Mouse (Mus musculus) cerebellum, adult 18-20 months (tissue): ENCODE results near the gene Cuedc1.
"Not testable (repeated sequence)": the region's sequence is repeated elsewhere in the genome, so short reads cannot be mapped to it uniquely, and the experiment has no call there.

Experiments
- DNase-seq, 2 experiments: peaks; one replicate each; pipeline ENCODE4 v3.0.0; 2021

Cuedc1 gene

DNA sequence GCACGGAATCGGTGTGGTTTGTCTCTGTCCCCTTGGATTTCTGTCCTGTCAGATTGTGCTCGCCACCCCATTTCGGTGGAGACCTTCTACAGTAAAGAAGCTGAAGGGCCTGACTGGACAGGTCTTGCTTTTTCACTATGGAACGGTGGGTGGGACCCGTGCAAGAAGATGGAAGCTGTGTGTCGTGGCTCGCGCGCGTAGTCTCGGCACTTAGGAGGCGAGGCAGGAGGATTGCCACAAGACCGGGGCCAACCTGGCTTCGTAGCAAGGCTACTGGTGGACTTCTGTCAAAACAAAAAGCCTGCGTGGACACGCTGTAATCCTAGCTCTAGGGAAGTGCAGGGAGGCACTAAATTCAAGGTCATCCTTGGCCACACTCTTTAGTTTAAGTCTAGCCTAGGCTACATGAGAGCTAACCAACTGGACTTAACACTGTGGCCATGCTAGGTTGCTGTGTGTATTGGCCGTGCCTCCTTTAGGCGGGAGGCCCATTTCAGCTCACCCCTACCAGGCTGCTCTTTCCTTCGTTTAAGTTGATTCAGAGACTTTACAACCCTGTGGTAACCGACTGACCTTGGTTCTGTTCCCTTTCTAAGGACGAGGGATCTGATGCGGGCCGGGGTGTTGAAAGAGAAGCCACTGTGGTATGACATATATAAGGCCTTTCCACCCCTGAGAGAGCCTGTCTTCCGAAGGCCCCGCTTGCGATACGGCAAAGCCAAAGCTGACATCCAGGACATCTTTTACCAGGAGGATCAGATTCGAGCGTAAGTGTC is 106.9 kb downstream of the Cuedc1 start:
- no peak for DNase-seq

DNA sequence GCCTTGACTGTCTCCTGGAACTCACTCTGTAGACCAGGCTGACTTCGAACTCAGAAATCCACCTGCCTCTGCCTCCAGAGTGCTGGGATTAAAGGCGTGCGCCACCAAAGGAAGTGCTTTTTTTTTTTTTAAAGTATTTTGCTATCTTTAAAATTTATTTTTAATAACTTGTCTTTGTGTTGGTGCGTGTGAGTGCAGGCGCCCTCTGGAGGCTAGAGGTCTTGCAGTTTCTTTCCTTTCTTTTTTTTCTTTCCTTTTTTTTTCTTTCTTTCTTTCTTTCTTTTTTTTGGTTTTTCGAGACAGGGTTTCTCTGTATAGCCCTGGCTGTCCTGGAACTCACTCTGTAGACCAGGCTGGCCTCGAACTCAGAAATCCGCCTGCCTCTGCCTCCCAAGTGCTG is 108.7 kb downstream of the Cuedc1 start:
- not testable (repeated sequence) for DNase-seq

DNA sequence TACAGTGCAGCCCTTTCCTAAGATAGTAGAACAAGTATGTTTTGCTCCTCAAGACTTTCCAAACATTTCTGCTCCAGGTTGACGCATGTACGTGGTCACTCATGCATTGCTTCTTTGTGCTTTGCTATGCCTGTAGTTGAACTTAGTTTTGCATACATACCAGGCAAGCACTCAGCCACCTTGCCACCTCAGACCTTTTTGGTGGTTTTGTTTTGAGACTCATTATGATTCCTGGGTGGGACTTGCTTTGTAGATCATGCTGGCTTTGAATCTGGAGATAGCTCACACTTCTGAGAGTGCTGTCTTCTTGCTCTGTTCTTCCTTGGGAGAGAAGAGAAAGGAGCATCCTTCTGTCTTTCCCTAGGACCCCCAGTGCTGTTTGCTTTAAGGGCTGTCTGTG is 109.8 kb downstream of the Cuedc1 start:
- no peak for DNase-seq

DNA sequence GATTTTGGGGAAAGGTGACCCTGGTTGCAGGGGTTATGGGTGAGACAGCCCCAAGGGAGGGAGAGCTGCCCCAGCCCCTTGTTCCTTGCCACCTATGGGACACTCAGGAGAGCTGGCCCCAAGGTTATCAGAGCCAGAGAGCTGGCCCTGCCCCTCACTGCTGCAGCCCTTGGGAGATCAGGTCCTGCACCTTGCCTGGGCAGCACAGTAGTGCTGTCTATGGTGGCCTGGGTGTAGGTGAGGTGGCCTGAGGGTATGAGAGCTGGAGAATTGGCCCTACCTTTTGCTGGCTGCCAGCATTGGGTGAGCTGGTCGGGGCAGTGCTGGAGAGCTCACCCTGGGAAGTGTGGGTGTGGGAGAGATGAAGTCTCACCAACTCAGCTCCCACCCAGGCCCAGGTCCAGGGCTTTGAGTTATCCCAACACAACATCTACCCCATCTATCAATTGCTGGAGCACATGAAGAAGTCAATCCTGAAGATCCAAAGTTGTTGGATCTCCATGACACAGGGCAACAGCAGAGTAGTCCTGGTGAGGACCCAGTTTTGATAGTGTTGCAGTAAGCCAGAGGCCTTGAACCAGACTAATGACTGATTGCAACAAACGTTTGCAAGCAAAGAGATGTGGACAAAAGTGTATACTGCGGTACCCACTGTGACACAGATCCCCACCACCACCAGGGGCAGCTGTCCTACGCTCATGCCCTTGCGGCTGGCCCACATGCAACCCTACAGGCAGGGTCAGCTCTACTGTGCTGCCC is 114.1 kb downstream of the Cuedc1 start:
- no peak for DNase-seq

DNA sequence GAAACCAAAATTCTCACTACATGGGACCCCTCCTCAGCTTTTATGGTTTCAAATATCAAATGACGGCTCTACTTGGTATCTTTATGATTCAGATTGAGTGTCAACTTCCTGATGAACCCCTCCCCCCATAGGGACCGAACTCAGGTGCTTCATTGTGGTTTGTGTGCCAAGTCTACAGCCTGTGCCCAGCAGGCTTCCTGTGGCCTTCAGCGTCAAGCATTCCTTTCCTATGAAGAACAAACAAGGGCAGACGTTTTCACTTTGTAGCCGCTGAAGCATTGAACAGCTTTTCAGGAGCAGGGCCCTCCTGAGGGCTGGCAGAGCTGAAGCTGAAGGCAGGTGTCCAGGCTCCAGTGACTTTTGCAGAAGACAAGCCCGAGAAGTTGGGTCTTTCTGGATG is 115.9 kb downstream of the Cuedc1 start:
- DNase-seq = peak in 1 of 2 experiments; percentile 25

DNA sequence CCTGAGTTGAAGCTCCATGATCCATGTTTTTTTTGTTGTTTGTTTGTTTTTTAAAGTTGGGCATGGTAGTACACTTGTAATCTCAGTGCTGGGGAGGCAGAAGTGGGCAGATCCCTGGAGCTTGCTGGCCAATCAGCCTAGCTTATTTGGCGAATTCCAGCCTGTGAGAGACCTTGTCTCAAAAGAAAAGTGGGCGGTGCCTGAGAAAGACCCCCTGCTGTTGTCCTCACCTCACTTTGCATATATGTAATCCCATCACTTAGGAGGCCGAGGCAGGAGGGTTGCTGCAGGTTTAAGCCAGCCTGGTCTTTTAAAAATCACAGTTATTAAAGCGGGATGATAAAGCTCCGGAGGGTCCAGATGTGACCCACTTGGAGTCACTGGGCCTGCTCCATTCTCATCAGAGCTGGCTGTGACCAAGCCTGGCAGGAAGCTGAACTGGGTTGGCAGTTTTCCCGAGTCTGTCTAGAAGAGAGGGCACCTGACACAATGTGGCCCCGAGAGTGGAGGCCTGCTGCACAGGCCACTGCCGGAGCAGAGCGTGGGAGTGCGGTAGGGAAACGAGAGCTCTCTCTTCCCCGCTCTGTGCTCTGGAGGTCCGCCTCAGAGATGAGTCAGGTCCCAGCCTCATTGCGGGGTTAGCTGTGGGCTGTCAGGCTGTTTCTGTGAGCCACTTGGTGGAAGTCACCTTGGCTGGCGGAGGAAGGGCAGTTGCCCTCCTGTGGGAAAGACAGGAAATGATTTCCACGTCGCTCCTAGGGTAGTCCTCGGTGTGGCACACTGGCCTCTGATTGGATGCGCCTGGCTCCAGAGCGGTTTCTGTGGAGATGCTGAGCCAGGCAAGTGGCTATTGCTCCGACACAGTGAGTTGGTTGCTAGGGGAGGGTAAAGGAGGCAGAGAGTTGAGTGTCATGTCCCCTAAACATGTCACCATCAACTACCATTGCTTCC is 117.3 kb downstream of the Cuedc1 start:
- DNase-seq = peak; percentile 79 to 87

DNA sequence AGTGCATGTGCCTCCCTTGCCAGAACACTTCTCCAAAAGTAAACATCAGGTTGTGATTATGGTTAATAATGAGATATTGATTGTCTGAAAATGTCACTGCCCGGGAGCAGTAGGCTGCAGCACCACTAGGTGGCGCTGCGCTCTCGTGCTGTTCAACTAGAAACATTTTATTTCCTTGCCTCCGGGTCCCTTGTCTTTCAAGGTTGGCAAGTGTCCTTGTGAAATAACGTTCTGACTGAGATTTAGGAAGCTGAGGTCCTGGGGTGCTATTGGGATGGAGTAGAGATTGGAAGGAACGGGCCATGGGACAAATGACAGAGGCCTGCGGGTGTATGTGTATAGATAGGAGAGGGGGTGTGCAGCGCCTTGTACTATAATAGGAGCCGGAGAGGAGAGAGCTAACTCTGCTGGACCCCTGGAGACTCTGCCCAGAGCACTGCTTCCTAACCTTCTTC is 118.4 kb downstream of the Cuedc1 start:
- DNase-seq = peak; percentile 64 to 86

DNA sequence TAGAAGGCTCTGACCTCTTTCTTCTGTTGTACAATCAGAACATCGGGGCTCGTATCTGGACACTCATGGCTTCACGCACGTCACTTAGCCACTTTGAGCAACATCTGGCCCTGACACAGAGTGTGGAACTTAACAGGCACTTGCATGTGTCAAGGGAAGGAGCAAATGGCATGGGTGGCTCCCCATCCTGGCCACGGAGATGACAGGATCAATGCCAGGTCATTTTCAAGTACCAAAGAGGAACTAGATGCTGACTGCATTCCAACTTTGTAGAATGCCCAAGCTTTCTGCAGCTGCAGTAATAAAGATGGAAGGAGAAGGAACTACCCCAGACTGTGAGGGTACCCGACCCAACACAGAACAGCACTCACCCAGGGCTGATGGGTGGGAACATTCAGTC is 120.3 kb downstream of the Cuedc1 start:
- no peak for DNase-seq

DNA sequence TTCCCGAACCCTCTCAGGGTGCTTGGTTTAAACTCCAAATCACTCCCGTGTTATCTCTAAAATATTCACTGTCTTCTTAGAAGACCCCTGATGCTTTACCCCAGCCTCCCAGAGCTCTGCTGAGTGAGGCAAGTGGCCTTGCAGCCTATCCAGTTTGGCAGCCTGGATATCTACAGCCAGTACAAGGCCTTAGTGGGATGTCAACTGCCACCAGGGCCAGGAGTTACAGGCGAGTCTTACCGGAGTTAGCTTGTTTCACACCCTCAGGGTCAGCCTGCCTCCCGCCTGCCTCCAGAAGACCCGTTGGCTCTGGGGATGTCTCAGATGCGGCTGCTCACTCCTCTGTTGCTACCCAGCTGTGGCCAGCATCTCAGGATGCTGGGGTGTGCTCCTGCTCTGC is 120.7 kb downstream of the Cuedc1 start:
- no peak for DNase-seq

DNA sequence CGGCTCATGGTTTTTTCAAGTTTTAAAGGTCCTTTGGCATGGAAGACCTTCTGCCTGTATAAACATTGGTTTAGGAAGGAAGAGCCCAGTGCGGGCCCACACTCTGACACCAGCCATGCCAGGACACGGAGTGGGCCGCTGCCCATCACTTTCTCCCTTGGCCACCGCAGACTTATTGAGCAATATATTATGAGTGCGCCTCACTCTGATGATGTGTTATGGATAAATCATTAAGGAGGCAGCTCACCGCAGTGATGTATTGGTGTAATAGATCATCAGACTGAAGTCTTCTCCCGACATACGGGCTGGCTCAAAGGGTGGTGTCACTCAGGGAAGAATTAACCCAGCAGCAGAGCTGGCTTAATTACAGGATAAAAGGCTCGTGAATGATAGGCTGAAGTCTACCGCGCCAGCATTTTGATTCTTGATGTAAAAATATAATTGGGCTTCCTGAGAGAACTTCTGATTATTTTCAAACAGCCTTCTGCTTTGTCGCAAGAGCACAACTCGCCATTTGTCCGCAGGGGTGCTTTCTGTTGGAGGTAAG is 124.1 kb downstream of the Cuedc1 start:
- DNase-seq = no peak

DNA sequence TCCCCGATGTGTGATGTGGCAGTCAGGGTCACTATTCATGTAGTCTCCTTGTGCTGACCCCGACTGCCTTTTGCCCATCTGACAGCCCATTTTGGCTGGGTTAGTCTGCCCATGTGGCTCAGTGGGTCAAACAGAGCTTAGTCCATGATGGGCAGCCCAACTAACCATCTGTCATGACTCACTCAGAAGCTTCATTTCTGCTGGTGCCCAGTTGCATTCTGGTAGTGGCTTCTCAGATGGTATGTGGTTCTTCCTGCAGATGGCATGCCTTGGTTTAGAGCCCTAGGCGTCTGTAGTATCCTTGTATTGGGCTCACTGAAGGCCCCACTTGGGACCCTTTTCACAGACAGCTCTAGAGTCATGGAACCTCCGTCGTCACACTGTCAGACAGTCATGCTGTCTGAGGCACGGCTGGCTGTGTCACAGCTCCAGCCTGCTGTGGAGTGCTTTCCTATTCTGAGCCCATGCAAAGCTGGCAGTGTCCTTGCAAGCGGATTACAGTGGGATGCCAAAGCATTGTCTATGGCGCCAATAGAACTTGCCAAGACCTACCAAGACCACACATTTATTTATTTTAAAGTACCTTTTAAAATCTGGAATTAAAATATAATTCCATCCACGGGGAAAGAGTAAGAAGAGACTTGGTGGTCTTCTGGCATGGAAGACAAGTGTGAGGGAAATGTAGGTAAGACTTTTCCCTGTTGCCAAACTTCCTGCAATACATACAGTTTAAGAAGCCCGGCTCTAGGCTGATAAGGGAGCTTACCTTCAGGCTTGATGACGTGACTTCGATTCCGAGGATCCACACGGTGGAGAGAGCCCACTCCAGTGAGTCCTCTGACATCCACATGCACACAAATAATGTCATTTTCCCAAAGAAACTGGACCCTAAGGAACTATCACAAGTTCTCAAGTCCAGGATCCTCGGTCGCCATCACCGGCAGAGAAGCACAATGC is 129.4 kb downstream of the Cuedc1 start:
- DNase-seq = peak; percentile 13 to 26

DNA sequence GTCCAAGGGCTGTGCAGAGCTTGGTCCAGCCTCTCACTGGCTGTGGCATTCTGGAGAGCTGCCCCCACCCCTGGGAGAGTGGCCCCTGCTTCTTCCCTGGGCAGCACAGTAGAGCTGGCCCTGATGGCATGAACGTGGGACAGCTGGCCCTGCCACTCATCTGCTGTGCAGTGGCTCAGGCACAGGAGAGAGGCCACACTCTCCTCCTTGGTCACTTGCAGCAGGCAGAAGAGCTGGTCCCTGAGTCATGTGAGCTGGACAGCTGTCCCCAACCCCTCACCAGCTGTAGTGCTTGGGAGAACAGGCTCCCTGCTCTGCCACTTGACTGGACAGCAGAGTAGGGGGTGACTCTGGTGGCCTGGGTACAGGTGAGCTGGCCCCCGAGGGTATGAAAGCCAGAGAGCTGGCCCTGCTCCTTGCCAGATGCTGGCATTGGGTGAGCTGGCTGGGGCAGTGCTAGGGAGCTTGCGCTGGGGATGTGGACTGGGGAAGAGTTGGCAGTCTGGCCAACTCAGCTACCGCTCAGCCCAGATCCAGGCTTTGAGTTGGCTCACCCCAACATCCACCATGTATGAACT is 133.4 kb downstream of the Cuedc1 start:
- no peak for DNase-seq

DNA sequence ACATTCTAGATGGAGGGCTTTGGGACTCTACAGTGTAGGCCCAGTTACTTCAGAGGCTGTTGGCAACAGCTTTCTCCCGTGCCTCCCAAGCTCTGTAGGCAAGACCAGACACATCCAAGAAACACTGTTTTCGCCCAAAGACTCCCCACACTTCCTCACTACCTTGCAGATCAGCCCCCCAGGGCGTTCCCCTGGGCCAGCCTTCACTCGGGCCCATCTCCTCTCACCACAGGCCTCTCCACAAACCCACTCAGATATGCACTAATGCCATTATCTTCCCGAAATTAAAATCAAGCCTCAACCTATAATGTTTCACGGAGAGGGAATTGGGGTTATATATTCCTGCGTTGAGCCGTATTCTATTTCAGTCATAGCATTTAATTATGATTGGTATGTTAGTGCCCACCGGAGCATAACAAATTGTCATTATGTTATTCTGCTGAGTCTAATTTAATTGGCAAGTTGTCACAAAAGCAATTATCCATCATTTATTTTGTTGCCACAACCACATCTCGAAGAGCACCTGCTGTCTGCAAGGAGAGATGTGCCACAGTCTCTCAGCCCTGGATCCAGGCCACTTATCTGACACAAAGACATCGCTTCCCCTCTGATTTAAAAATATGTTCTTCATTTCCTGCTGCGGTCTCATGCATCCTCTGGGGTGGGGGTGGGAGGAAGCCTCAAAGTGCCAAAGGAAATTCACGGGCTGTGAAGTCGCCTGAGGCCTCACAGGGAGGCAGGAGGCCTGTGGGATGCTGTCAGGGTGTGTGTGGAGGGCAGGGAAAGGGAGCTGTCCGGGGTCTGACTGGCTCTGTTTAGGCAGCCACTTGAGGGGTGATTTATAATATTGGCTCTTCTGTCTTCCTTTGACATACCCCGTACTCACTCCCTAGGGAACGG is 135.9 kb downstream of the Cuedc1 start:
- DNase-seq = no peak

DNA sequence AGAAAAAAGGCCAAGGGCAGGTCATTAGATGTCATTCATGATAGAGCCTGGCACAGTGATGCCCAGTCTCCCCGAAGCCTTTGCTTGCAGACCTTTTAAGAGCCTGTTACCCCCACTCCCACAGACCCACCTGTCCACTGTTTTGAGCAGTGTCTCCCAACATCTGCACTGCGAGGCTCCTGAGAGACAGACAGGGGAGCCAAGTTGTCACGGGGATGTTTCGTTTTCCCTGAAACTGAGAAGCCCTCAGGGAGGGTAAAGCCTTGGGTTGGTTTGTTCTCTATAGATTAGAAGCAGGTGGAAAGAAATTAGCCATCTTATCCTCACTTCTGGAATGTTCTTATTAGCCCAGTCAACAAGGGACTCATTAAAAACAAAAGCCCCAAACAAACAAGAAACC is 136.9 kb downstream of the Cuedc1 start:
- DNase-seq = no peak

DNA sequence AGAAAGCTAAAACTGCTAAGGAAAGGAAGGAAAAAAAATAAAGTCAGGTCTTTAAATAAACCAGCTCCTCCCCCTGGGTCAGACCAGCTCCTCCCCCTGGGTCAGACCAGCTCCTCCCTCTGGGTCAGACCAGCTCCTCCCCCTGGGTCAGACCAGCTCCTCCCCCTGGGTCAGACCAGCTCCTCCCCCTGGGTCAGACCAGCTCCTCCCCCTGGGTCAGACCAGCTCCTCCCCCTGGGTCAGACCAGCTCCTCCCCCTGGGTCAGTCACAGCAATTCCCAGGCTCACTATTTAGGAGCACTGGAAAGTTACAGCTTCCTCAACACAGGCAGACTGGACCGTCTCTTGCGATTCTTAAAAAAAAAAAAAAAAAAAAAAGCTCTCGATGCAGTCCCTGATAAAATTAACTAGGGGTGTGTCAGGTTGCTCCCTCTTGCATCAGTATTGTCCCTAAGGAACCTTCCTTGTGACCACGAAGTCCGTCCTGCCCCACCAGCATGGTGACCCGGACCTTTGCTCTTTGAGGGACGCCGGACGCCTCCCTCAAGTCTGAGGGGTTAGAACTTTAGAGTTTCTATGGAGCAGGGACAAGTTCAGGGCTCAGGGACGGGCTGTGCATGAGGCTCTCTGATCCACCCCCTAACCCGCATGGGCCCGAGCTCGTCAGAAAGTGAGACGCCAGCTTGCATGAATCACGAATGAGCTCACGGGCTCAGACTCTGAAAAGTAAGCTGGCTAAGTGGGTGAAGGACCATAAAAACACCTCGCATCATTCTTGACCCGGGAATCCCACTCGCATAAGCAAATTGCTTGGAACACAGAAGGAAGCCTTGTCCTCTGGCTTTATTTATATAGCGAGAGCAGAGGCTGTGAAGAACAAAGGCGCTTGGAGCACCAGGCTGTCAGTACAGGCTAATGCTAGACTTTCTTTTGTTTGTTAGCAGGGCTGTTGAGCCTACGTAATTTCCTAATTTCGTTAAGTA is 137.7 kb downstream of the Cuedc1 start:
- DNase-seq = no peak

DNA sequence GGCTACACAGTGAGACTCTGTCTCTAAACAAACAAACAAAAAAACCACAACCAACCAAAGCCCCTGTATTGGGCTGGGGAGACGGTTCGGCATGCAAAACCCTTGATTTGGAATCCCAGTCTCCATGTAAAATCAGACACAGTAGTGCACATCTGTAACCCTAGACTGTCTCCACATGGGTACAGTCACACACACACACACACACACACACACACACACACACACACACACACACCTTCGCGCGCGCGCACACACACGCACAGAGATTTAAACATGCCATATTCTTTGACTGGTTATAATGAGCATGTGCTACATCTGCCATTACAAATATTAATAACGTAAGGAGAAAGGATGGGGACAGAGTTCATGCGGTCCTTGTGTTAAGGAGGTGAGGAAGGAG is 142.4 kb downstream of the Cuedc1 start:
- DNase-seq = no peak

DNA sequence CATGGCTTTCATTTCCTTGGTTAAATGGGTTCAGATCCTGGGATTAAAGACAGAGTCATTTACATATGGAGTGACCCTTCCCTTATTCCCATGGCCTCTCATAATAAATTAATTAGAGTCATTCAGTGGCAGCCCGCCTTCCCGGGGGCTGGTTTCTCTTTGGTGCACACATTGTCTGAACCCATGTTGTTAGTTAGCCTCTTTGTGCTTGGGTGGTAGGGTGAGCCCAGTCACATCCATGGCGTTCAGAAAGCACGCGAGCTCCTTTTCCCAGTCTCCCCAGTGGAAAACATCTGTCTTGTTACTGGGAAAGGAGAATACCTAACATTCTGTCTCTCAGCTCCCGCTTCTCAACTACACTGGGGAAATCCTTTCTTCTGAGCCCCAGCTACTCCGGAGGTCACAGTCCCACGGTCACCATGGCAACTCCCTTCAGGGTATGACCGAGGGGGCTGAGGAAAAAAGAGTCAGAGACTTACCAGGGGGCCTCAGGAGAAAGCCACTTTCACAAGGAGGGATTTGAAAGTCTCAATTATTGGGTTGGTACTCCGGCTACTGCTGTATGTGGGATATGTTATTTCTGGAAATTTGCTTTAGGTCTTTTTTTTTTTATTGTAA is 143.0 kb downstream of the Cuedc1 start:
- no peak for DNase-seq
